Mouse (Mus musculus) small intestine, adult 2 months (tissue): Measurements from ENCODE around the gene Gm10300. TPM values are rescaled to one million over a fixed set of nuclear protein-coding genes. Genes with fewer than 3 reads are reported as not detected.

Experiments used
- H3K27ac ChIP-seq: fragments of 200-500 bp; 2 replicates; pipeline ENCODE4 v1.5.1; 2012; ENCODE audit warnings: low read depth, low read length, control low read depth, inconsistent platforms; ENCODE audit not compliant: insufficient read depth
- H3K27me3 ChIP-seq: fragments of 200-500 bp; 2 replicates; pipeline ENCODE4 v1.6.1; 2012; ENCODE audit warnings: mild to moderate bottlenecking, moderate library complexity, low read length, inconsistent platforms; ENCODE audit not compliant: control insufficient read depth, insufficient read depth
- H3K36me3 ChIP-seq: fragments of 200-500 bp; 2 replicates; pipeline ENCODE4 v1.6.1; 2012; ENCODE audit warnings: mild to moderate bottlenecking, low read length, control low read depth, inconsistent platforms; ENCODE audit not compliant: control insufficient read depth, insufficient read depth
- H3K4me1 ChIP-seq: fragments of 200-500 bp; 2 replicates; pipeline ENCODE4 v1.6.1; 2012; ENCODE audit warnings: low read length, inconsistent platforms, mixed read lengths; ENCODE audit not compliant: control insufficient read depth, insufficient read depth, insufficient read length
- H3K4me3 ChIP-seq: fragments of 200-500 bp; 2 replicates; pipeline ENCODE4 v1.5.1; 2012; ENCODE audit warnings: low read depth, mild to moderate bottlenecking, control low read depth, inconsistent platforms, low read length, moderate library complexity
- CTCF ChIP-seq: fragments of 200-500 bp; IDR thresholded peaks from 2 replicates; pipeline ENCODE4 v1.5.1; 2012; ENCODE audit warnings: low read depth, mild to moderate bottlenecking, control low read depth, inconsistent platforms, low read length, moderate library complexity, mixed read lengths; ENCODE audit not compliant: insufficient replicate concordance, insufficient read length; ENCODE audit errors: extremely low read depth
- POLR2A ChIP-seq: fragments of 200-500 bp; IDR thresholded peaks from 2 replicates; pipeline ENCODE4 v1.6.1; 2012; ENCODE audit warnings: low read depth, mild to moderate bottlenecking, control low read depth, inconsistent platforms, low read length, moderate library complexity
- WGBS: fragments of 180-500 bp; shearing (Covaris S2); methylation state at CpG from one replicate; pipeline ENCODE4 v1.1.7; 2018; 5-methylcytosine and 5-hydroxymethylcytosine counted together
- polyA plus RNA-seq: library from polyadenylated mRNA; depleted of rRNA; stranded (reverse); fragments of >200 nt; gene quantifications from 2 replicates; pipeline ENCODE4 v1.2.3, GENCODE M21; 2012; rRNA removed

Gm10300 gene
- 0.06 TPM in 2 replicates for polyA plus RNA-seq

DNA sequence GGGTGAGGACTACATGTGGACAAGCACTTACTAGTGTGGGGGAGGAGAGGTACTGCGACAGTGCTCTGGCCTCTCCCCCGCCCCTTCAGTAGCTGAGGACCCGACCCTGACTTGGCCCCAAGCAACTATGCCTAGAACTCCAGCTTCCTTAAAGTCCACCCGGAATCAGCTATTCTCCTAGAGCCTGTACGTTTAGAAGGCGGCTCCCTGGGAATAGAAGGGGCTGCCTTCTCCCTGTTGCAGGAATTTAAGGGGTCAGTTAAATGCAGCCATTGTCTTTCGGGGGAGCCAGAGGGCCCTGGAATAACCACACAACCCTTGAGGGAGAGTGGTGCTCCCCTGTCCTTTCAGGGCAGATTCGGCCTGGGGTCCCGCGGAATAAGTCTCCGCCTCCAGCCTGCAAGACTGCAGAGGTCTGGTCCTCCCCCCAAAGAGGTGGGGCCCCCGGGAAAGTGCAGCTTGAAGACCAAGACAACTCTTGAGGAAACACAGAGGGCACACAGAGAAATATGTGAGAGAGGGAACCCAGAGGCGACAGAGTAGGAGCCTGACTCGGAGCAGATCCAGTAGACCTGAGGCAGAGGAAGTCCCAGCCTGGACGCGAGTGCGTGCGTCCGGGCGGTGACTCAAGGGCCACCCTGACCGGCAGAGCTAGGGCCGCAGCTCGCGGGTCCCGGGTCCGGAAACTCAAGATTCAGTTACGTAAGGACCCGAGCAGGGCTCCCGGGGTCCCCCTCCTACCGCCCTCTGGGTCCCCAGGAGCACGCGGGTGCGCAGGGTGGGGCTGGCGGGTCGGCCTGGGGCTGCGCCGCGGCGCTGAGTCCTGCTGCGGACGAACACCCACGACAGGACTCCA, at the start of gene Gm10300:
TSS of gene Gm10300 (plus strand) at position 621 of the 856 bp plus-strand sequence.
- Histone ChIP-seq H3K36me3 (peaks cover 2% of the 10 kb centered on the region; the same call in 1 of the 2 replicates), H3K27me3 (no peaks in the 10 kb centered on the region), H3K4me3 (peak within 1 kb of the TSS; percentile 80), H3K4me1 (peaks cover 21% of the 10 kb centered on the region), H3K27ac (peak within 1 kb of the TSS; percentile 52)
- no peak for TF ChIP-seq POLR2A
- peak; percentile 12; the same call in 1 of the 2 replicates for TF ChIP-seq CTCF
- WGBS = 1% methylated on average over 42 of the region's 42 CpGs

DNA sequence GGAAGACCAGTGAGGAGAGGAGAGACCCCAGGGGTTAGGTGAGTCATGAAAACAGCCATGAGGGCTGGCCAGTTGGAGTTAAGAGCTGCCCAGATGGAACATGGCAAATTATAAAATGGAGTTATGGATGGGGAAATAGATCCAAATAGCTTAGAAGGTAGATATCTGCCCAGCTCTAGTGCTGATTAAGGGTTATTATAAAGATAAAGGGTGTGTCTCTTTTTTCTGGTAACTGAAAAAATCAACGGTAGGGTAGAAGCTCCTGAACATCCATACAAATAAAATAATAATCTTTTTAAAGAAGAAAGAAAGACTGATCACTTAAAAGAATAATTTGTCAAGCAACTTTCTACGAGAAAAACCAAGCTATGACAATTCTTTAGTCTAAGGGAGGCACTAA, 49.2 kb upstream of the Gm10300 start:
- no peaks in the 10 kb centered on the region for H3K4me1 ChIP-seq
- H3K27ac ChIP-seq = no peak overlapping the region
- H3K36me3 ChIP-seq = no peaks in the 10 kb centered on the region
- 53% methylated on average over 2 of the region's 2 CpGs for WGBS
- no peaks in the 10 kb centered on the region for H3K27me3 ChIP-seq
- H3K4me3 ChIP-seq = no peak overlapping the region
- no peak for TF ChIP-seq POLR2A
- TF ChIP-seq CTCF = no peak

DNA sequence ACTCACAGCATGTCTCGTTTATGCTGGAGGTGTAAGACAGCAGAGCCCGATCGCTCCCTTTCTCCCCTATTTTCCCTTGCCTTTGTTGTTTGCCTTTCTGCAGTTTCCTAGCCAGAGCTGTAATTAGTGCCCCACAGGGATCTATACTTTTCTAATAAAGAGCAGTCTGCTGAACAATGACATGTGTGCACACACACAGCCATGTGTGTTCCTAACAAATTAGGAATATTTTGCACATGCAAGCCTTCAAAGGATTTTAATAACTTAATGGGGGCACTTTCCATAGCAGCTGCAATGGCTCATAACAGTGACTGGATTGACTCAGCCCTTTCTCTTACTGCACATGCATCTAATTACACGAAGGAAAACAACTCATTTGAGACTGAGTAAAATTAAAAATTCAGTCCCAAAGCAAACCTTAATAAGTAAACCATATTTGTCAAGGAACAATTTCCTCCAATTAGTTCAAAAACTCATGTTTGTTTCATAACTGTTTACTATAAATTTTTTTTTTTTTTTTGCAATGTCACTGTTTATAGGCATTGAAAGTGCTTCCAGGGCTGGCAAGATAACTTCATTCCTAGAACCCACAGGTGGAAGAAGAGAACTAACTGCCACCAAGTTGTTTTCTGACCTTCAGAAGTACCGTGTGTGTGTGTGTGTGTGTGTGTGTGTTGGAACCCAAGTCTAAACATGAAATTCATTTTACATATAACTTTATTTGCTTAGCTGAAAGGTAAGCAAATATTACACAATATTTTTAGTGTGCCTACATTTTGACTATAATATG, 48.6 kb upstream of the Gm10300 start:
- Histone ChIP-seq H3K27me3 (no peaks in the 10 kb centered on the region), H3K4me3 (no peak overlapping the region), H3K4me1 (no peaks in the 10 kb centered on the region), H3K36me3 (no peaks in the 10 kb centered on the region), H3K27ac (no peak overlapping the region)
- TF ChIP-seq CTCF (no peak), POLR2A (no peak)
- 50% methylated on average over 5 of the region's 5 CpGs for WGBS

DNA sequence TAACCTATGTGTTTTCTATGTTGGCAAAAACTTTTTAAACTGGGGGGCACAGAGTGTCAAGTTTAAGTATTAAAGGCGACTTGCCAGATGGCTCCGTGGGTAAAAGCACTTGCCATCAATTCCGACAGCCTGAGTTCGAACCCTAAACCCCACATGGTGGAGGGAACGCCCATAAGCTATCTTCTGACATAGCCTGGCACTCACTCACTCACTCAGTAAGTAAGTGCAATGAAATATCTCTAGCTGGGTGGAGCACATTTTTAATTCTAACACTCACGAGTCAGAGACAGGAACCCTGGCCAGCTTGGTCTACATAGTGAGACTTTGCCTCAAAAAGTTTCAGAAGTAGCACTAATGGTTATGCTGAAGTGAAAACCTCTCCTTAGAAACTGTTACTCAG, 47.3 kb upstream of the Gm10300 start:
- TF ChIP-seq CTCF (no peak), POLR2A (no peak)
- no peak overlapping the region for H3K4me3 ChIP-seq
- H3K4me1 ChIP-seq = no peaks in the 10 kb centered on the region
- 87% methylated on average over 6 of the region's 6 CpGs for WGBS
- no peak overlapping the region for H3K27ac ChIP-seq
- H3K36me3 ChIP-seq = no peaks in the 10 kb centered on the region
- no peaks in the 10 kb centered on the region for H3K27me3 ChIP-seq

DNA sequence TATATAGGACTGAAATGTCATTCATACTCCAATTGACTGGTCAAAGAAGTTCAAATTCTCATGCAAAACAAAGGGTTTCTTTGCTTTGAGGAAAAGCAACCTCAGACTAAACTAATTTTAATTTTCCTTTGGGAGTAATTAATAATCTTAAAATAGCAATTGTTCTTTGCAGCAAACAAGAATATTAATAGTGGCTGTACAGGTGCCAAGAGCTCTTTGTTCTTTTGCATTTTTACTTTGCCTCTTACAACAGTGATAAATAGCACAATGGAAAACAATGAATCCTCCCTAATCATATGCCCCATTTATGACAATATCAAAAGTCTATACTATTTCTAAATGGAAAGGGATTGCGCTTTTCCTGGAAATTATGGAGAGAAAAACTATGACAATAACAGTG, 46.7 kb upstream of the Gm10300 start:
- TF ChIP-seq POLR2A (no peak), CTCF (no peak)
- Histone ChIP-seq H3K36me3 (no peaks in the 10 kb centered on the region), H3K27me3 (no peaks in the 10 kb centered on the region), H3K4me1 (no peaks in the 10 kb centered on the region), H3K4me3 (no peak overlapping the region), H3K27ac (no peak overlapping the region)
- WGBS = 90% methylated on average over 1 of the region's 1 CpGs

DNA sequence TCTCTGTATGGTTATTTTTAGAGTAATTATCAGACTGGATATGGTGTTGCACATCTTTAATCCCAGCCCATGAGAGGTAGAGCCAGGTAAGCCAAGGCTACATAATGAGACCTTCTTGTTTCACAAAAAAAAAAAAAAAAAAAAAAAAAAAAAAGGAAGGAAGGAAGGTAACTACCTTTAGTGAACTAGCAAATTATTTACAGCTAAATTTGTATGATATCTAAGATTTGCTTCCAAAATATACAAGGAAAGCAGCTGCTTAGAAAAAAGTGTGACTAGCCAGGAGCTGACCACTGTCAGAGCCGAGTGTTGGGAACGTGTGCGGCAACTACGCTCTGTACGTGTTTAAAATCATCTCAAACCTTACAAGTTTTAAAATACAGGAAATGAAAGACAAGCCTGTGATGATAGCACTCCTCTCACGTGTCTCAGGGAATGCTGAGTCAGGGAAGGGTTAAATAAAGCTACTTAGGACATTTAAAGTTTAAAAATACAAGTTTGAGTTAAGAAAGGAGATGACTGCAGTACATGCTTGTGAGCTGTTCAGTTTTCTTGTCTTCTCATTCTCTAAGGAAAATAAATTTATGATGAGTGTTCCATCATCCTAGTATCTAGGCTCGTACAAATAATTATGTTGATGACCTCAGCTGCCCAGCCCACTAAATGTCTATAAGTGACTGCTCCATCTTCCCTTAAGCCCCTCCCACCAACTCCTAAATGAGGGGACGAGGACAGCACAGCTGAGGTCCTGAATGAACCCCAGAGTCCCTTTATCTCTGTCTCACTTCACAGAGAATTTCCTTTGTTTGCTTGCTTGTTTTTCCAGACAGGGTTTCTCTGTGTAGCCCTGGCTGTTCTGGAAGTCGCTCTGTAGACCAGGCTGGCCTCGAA, 44.4 kb upstream of the Gm10300 start:
- Histone ChIP-seq H3K27me3 (no peaks in the 10 kb centered on the region), H3K27ac (no peak overlapping the region), H3K4me3 (no peak overlapping the region), H3K4me1 (no peaks in the 10 kb centered on the region), H3K36me3 (no peaks in the 10 kb centered on the region)
- TF ChIP-seq POLR2A (no peak), CTCF (no peak)
- 72% methylated on average over 10 of the region's 10 CpGs for WGBS
